Mouse (Mus musculus) limb, embryonic 14.5 days (tissue): ENCODE results near the gene Zfp248. TPM values are rescaled to one million over a fixed set of nuclear protein-coding genes. Genes with fewer than 3 reads are reported as not detected.

Experiments used
- ATAC-seq: fragments of 200-750 bp; cut with Nextera tagmentation; 2 replicates; pipeline ENCODE4 v1.8.0; 2017; ENCODE audit warnings: low read depth, moderate number of reproducible peaks, moderate TSS enrichment; ENCODE audit not compliant: low FRiP score
- DNase-seq: peaks from one replicate; pipeline ENCODE4 v3.0.0-alpha.2; 2015; ENCODE audit warnings: low spot score
- H3K27ac ChIP-seq: fragments of 300-500 bp; sonication (generic); replicated peaks from 2 replicates; pipeline ENCODE4 v1.5.1; 2014; ENCODE audit warnings: low read depth, mild to moderate bottlenecking, low read length, moderate library complexity, mixed read lengths
- H3K27me3 ChIP-seq: fragments of 300-500 bp; sonication (generic); 2 replicates; pipeline ENCODE4 v1.6.1; 2014; ENCODE audit warnings: low read length, mixed read lengths; ENCODE audit not compliant: control insufficient read depth, insufficient read depth
- H3K36me3 ChIP-seq: fragments of 300-500 bp; sonication (generic); 2 replicates; pipeline ENCODE4 v1.6.1; 2014; ENCODE audit warnings: mild to moderate bottlenecking, low read length, moderate library complexity, mixed read lengths; ENCODE audit not compliant: control insufficient read depth, insufficient read depth
- H3K4me1 ChIP-seq: fragments of 300-500 bp; sonication (generic); 2 replicates; pipeline ENCODE4 v1.6.1; 2014; ENCODE audit warnings: antibody characterized with exemption, low read length, mixed read lengths; ENCODE audit not compliant: control insufficient read depth, insufficient read depth
- H3K4me2 ChIP-seq: fragments of 300-500 bp; sonication (generic); replicated peaks from 2 replicates; pipeline ENCODE4 v1.6.1; 2014; ENCODE audit warnings: low read depth, mild to moderate bottlenecking, low read length, moderate library complexity; ENCODE audit not compliant: severe bottlenecking
- H3K4me3 ChIP-seq: fragments of 300-500 bp; sonication (generic); replicated peaks from 2 replicates; pipeline ENCODE4 v1.5.1; 2014; ENCODE audit warnings: low read length
- H3K9ac ChIP-seq: fragments of 300-500 bp; sonication (generic); 2 replicates; pipeline ENCODE4 v1.6.1; 2014; ENCODE audit warnings: mild to moderate bottlenecking, low read depth, low read length, moderate library complexity; ENCODE audit not compliant: severe bottlenecking
- H3K9me3 ChIP-seq: fragments of 300-500 bp; sonication (generic); 2 replicates; pipeline ENCODE4 v1.6.1; 2016; ENCODE audit warnings: low read length; ENCODE audit not compliant: control insufficient read depth
- POLR2A ChIP-seq: fragments of 200-500 bp; IDR thresholded peaks from 2 replicates; pipeline ENCODE4 v1.8.0; 2012; ENCODE audit warnings: inconsistent platforms, mild to moderate bottlenecking, moderate library complexity, borderline replicate concordance; ENCODE audit not compliant: insufficient read depth, insufficient read length; ENCODE audit errors: extremely low read depth
- WGBS: fragments of 180-500 bp; shearing (Covaris S2); extraction: QIAGEN DNeasy Blood & Tissue Kit; methylation state at CpG from one replicate; pipeline ENCODE4 v1.1.7; 2014; 5-methylcytosine and 5-hydroxymethylcytosine counted together
- microRNA-seq: library from miRNA; unstranded; fragments of <30 nt; microRNA quantifications from one replicate; pipeline ENCODE4, GENCODE M21; 2016
- polyA plus RNA-seq, 2 experiments: library from polyadenylated mRNA; depleted of rRNA in 1 of 2; stranded (reverse) in 1 of 2; unstranded in 1 of 2; fragments of >200 nt; fragmentation: Nextera tagmentation in 1 of 2; extraction: Ambion mirVana in 1 of 2; gene quantifications; 2 replicates each; pipeline versions ENCODE4 v1.2.1 to v1.2.3; 2012 to 2014

Gene Zfp248
- polyA plus RNA-seq, 2 experiments = 6.2 to 8.4 TPM

DNA sequence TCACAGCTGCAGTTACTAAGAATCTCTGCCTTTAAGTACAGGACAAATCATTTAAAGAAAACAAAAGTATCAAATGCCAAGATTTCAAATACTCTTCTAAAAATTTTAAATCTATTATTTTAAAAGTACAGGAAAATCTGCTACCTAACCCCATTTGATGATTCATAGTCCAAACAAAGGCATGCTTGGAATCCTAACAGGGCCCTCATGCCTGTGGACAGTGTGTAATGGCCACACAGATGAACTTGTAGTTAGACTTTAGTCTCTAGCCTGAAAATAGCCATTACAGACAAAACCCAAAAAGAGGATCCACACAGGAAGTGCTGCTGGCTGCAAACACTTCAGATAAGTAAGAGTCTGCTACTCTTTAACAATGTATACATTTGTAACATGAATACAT is 64.6 kb downstream of the Zfp248 start:
- Histone ChIP-seq H3K9ac (no peak overlapping the region), H3K4me2 (no peak overlapping the region), H3K27ac (no peak overlapping the region), H3K4me1 (no peaks in the 10 kb centered on the region), H3K36me3 (peaks cover 75% of the 10 kb centered on the region), H3K4me3 (no peak overlapping the region), H3K27me3 (no peaks in the 10 kb centered on the region), H3K9me3 (no peaks in the 10 kb centered on the region)
- ATAC-seq (no peak), DNase-seq (no peak)
- no peak for TF ChIP-seq POLR2A

- Histone ChIP-seq H3K9me3 (no peaks in the 10 kb centered on the region), H3K27me3 (no peaks in the 10 kb centered on the region), H3K4me3 (no peak overlapping the region), H3K36me3 (peaks cover 57% of the 10 kb centered on the region), H3K27ac (no peak overlapping the region), H3K4me1 (no peaks in the 10 kb centered on the region), H3K9ac (no peak overlapping the region), H3K4me2 (no peak overlapping the region)
- ATAC-seq (no peak), DNase-seq (no peak)
- TF ChIP-seq POLR2A = no peak
- 87% methylated on average over 3 of the region's 3 CpGs for WGBS
Measured at GRCm38 (mm10) chr6:118385962-118386361, 69.4 kb downstream of the Zfp248 start.

DNA sequence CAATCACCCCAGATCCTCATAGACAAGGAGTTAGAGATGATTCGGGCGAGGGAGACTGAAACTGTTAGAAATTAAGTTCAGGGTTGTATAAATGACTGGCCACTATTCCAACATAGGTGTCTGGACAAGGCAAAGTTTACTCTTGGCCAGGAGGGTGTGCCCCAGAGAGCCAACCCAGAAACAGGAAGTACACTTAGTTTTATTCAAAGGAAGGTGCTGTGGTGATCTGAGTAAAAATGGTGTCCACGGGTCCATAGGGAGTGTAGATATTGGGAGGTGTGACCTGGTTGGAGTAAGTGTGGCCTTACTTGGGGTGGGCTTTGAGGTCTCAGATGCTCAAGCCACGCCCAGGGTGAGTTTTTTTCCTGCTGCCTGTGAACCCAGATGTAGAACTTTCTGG is 74.1 kb downstream of the Zfp248 start:
- Histone ChIP-seq H3K27ac (no peak overlapping the region), H3K36me3 (peaks cover 30% of the 10 kb centered on the region), H3K4me1 (0 out of 2 replicates have a peak, but pooled peaks cover under 1% of the 10 kb centered on the region), H3K27me3 (no peaks in the 10 kb centered on the region), H3K4me2 (no peak overlapping the region), H3K9me3 (no peaks in the 10 kb centered on the region), H3K4me3 (no peak overlapping the region), H3K9ac (no peak overlapping the region)
- WGBS = 81% methylated on average over 4 of the region's 4 CpGs
- DNase-seq (no peak), ATAC-seq (no peak)
- TF ChIP-seq POLR2A = no peak

- Histone ChIP-seq H3K4me3 (no peak overlapping the region), H3K27ac (no peak overlapping the region), H3K9me3 (no peaks in the 10 kb centered on the region), H3K4me2 (no peak overlapping the region), H3K36me3 (peaks cover 27% of the 10 kb centered on the region), H3K4me1 (0 out of 2 replicates have a peak, but pooled peaks cover 4% of the 10 kb centered on the region), H3K27me3 (no peaks in the 10 kb centered on the region), H3K9ac (no peak overlapping the region)
- ATAC-seq (no peak), DNase-seq (no peak)
- WGBS = 65% methylated on average over 3 of the region's 3 CpGs
- no peak for TF ChIP-seq POLR2A
Measured at GRCm38 (mm10) chr6:118380630-118381029, 74.7 kb downstream of the Zfp248 start.

DNA sequence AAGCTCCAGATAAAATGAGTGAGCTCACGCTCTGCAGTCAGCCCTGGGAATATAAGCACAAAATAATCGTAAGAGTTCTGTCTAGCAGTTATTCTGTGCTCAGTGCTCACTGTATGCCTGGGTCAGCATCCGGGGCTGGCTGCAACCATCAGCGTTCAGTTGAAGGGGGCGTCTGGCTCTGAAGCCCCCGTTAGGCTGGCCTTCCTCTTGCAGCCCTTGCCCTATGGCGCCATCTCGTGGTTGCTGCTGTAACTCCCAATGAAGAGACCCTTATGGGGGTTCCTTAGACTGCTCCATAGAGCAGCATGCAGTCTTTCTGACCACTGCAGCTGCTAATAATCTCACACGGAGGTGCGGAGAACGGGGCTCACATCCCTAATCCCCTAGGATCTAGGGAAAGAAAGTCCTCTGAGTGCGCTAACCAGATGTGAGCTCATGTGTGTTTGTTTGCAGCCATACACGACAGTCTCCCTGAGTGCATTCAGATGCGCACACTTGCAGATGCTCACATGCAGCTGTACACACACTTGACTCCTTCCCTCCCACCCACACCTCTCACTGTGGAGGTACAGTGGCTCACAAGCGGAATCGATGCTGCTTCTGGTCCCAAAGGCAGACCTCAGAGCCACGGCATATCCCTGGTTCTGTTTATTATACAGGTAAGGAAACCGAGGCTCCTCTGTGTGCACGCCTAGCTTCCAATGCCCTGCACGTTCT is 75.7 kb downstream of the Zfp248 start:
- Histone ChIP-seq H3K4me1 (0 out of 2 replicates have a peak, but pooled peaks cover 4% of the 10 kb centered on the region), H3K36me3 (peaks cover 17% of the 10 kb centered on the region), H3K27ac (no peak overlapping the region), H3K9me3 (no peaks in the 10 kb centered on the region), H3K4me3 (no peak overlapping the region), H3K9ac (no peak overlapping the region), H3K27me3 (no peaks in the 10 kb centered on the region), H3K4me2 (peak overlapping the region; percentile 10; the same call in 1 of the 2 replicates)
- WGBS = 31% methylated on average over 20 of the region's 20 CpGs
- TF ChIP-seq POLR2A = no peak
- ATAC-seq (peak; percentile 72; the same call in 1 of the 2 replicates), DNase-seq (peak; percentile 61)

DNA sequence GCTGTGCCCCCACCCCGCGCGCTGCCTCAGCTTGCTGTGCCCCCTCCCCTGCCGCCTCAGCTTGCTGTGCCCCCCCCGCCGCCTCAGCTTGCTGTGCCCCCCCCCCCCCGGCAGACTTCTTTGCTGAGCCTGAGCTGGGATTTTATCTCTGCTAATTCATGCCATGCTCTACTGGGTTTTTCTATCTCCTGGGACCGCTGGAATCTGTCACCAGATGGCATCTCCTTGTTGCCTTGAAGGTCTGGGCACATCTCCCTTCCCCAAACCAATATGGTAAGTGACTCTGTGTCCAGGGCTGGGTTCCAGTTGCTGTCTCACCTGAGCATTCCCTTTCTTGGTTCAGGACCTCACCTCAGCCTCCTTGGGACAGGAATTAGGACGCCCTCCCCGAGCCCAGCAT is 77.7 kb downstream of the Zfp248 start:
- H3K4me3 ChIP-seq = no peak overlapping the region
- H3K4me2 ChIP-seq = no peak overlapping the region
- H3K27ac ChIP-seq = no peak overlapping the region
- TF ChIP-seq POLR2A = no peak
- 0 out of 2 replicates have a peak, but pooled peaks cover 4% of the 10 kb centered on the region for H3K4me1 ChIP-seq
- no peak for ATAC-seq
- 51% methylated on average over 7 of the region's 10 CpGs for WGBS
- H3K9ac ChIP-seq = no peak overlapping the region
- H3K9me3 ChIP-seq = no peaks in the 10 kb centered on the region
- DNase-seq = no peak
- no peaks in the 10 kb centered on the region for H3K36me3 ChIP-seq
- no peaks in the 10 kb centered on the region for H3K27me3 ChIP-seq

Small RNA genes within 50 kb of the gene (microRNA-seq; reads per million reads assigned to microRNA genes)
- gene Gm25953 = not detected

Other genes starting within 250 kb of the Zfp248 start
- gene Bms1, start 36.1 kb downstream of the Zfp248 start, polyA plus RNA-seq (2012; rRNA removed) = 14.1 and 24.4 TPM in 2 replicates
- gene Bms1, start 36.1 kb downstream of the Zfp248 start, polyA plus RNA-seq (2014; fragmentation: Nextera tagmentation; extraction: Ambion mirVana) = 31.1 and 35.8 TPM in 2 replicates
- 28.9 and 32.1 TPM in 2 replicates for gene Zfp9, start 23.8 kb upstream of the Zfp248 start, polyA plus RNA-seq (2012; rRNA removed)
- 17.3 and 20.6 TPM in 2 replicates for gene Zfp9, start 23.8 kb upstream of the Zfp248 start, polyA plus RNA-seq (2014; fragmentation: Nextera tagmentation; extraction: Ambion mirVana)
- gene Ankrd26, start 106.7 kb upstream of the Zfp248 start, polyA plus RNA-seq (2012; rRNA removed) = 7.6 and 11.1 TPM in 2 replicates
- 12.6 and 13.3 TPM in 2 replicates for gene Ankrd26, start 106.7 kb upstream of the Zfp248 start, polyA plus RNA-seq (2014; fragmentation: Nextera tagmentation; extraction: Ambion mirVana)